Mouse (Mus musculus) thymus, adult 2 months (tissue): ENCODE measurements around the gene Kirrel.

ENCODE experiments used
- CTCF ChIP-seq: fragments of 200-500 bp; IDR thresholded peaks from 2 replicates; pipeline ENCODE4 v1.5.1; 2012; ENCODE audit warnings: mild to moderate bottlenecking, control low read depth, low read length, moderate library complexity, borderline replicate concordance; ENCODE audit not compliant: control insufficient read depth, poor library complexity, insufficient read depth; ENCODE audit errors: extremely low read depth
- POLR2A ChIP-seq: fragments of 200-500 bp; IDR thresholded peaks from 2 replicates; pipeline ENCODE4 v1.6.1; 2012; ENCODE audit warnings: mild to moderate bottlenecking, low read length, control low read depth, moderate library complexity; ENCODE audit not compliant: control insufficient read depth, poor library complexity, insufficient read depth; ENCODE audit errors: extremely low read depth

- no peak for TF ChIP-seq POLR2A
- TF ChIP-seq CTCF = no peak
Measured at GRCm38 (mm10) chr3:87117632-87118031, 56.9 kb downstream of the Kirrel start.
